Mouse (Mus musculus): ENCODE measurements at regions not wholly inside any gene's neighbourhood (a gene's known extent, or its start where the extent isn't known, plus 50 kb on each side); places are given as distances from the start of the nearest gene placed in this dataset.
A peak's percentile ranks its signal among the peaks of the same experiment; 100 is the strongest.
"Not testable (repeated sequence)": the region's sequence is repeated elsewhere in the genome, so short reads cannot be mapped to it uniquely, and the experiment has no call there.

DNA sequence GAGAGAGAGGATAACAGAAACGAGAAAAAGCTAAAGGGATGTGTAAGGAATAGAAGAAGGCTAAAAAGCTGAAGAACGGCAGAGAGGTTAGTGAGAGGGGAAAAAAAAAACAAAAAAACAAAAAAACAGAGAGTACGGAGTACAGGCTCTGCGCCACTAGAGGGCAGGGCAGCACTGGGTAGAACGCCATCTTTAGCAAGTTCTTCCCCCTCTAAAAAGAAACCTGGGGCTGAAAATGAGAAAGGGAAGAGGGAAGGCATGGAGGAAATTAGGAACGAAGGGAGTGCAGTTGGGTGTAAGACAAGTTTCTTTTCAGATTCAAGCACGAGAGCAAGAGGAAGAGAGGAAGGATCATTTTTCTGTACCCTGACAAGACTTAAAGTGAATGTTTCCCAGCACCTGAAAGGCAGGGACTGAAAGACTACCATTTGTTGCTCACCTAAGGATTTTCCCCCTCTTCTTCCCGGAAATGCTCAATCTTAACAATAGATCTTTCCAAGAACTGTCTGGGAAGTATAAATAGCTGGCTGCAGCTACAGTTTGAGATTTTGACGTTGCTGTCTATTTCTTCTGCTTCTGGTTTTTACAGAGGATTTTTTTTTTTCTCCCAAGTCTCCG, 195.6 kb downstream of the Fam198b start:
- DNase-seq, result peak; percentile 75

DNA sequence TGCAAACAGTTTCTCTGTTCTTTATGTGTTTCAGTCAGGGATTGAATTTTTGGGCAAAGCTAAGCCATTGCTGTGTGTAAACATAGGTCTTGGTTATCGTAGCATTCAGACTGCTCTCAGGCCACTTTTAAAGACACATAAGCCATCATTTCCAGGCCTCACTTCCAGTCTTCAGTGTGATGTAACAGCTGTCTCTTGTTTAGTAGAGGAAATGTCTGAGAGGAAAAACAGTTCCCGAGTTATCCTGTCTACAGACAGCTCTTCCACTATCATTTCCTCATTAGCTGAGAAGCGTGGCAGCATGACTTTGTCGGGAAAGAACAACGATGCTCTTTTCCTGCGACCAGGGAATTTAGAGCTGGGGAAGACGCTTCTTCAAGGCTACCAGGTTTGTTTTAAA, 196.9 kb downstream of the Fam198b start:
- DNase-seq, result no peak

DNA sequence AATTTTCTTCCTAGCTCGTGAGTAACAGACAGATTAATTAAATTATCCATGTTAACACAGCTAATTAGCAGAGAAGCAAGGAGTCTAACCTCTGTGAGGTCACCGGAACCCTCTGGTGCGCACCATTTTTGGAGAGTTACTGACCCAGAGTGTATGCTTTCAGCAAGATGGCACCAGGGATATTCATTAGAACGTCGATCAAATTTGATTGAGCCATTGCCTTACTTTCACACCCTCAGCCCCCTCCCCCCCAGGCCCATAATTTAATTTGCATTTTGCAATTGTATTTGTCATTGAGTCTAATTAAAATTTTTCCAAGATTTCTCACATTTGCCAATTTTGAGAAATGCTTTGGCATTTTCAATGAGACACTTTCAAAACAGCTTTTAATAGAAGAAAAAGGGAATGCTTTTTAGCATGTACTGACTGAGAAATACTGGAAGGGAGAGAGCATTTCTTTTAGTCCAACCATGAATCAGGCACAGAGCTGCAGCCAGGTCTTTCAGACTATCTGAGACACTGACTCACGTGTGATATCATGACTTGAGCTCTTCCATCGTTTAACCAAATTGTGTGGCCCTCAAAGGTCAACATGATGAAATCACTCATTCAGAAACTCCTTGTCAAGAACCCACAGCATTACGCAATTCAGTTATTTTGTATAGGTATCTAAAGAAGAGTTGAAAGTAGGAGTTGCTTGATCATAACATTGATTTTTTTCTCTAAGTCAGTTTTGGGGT, 198.6 kb downstream of the Fam198b start:
- DNase-seq, result no peak

DNA sequence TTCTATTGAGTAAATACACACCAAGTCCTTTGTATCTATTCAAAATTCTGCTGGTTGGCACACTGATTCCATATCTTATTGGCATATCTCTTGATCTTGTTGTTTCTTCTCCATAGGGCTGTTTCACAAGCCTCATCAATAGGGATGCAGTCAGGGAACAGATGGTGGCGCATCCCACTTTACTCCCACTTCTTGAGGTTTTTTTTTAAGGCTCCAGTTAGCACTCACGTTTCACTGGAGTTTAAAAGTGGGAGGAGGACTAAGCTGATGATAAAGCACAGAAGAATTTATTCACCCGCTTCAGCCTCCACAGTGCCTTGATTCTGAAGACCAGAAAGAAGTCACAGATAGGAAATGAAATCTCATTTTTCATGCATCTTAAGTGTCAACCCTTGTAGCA, 199.8 kb downstream of the Fam198b start:
- DNase-seq, result no peak

DNA sequence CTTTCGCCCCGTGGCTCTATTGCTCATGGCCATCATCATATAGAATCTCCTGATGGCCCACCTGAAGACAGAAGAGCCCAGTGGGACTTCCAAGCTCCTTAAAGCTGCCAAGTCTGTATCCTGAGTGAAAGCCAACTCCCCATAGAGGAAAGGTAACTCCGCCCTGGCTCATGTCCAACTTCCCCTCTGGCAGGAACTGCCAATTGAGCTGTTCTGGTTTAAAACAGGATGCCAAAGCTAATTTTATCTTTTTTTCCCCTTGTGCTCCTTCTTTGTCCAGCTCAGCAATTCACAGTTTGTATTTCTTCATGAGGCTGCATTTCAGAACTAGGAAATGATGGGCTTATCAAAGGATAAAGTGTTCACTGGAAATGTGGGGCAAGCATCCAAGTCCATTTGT, 215.3 kb downstream of the Fam198b start:
- peak; percentile 12 for DNase-seq

DNA sequence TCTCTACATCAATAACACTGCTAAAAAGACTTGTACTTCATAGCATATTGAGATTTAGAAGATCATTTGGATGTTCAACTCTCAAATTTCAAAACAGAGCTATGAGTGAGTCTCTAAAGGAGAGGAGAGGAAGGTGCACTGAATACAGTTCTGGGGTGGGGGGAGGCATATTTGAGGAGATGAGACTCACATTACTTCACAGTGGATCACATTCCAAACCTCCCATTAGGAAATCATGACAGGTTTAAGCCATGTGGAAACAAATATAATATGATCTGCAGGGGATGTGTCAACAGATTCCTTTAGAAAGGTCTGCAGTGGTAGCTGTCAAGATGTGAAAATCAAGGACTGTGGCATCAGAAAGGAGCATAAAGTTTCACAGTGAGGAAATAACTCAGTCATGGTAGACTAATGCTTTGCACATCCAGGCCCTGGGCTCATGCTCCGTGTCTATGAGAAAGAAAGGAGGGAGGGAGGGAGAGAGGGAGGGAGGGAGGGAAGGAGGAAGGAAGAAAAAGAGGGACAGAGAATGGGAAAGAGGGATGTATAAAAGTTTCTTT, 235.9 kb downstream of the Fam198b start:
- no peak for DNase-seq

DNA sequence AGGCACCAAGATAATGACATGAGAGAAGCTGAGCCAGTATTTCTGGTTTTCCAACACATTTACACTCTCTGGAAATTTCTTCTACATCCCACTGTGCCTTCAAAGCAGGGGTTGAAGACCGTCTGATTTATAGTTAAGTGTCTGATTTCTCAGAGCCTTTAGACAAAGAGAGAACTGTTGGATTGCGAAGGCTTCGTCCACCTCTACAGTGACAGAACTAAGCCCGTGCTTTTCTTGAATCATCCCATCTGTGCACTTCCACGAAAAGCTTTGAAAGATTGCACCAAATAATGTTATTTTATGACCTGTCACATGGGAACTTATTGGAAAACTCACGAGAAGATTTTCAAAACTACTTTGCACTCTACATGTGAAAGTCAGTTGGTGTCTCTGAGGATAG, 239.3 kb downstream of the Fam198b start:
- DNase-seq, result no peak

GRCm38 (mm10) chr3:80124621-80125020, 240.3 kb downstream of the Fam198b start:
- no peak for DNase-seq

DNA sequence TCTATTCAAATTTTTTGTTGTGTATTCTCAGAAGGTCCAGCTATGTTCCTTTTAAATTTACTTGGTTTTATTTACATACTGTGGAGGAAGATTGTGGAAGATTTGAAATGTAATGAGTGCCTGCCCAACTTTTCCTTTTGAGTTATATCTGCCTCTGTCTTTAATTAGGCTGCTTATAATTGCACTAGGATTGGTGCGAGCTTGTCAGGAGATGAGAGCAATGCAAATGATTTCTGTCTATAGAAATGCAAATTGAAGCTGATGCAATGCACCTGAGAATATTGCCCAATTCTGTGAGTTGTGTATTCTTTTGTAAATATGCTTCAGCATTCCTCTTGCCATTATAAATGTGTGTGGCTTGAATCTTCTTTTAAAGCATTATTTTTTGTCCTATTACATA, 257.4 kb downstream of the Fam198b start:
- no peak for DNase-seq

GRCm38 (mm10) chr3:80160473-80160872, 276.1 kb downstream of the Fam198b start:
- no peak for DNase-seq

DNA sequence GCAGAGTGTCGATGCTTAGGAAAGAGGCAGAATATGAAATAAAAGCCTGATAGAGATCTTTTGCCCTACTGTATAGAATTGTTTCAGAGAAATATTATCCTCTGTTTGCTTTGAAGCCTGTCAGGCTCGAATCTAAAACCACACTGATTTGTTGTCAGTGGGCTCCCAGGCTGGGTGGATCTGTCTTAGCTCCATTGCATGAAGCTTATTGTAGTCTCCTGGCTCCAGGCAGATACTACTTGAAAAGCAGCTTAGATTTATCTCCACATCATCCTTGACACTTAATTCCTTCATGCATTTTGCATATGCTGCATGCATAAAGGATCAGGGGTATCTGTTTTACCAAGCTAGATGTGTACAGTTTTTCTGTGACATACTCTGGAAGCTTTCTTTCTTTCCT, 297.4 kb downstream of the Fam198b start:
- DNase-seq, result no peak

DNA sequence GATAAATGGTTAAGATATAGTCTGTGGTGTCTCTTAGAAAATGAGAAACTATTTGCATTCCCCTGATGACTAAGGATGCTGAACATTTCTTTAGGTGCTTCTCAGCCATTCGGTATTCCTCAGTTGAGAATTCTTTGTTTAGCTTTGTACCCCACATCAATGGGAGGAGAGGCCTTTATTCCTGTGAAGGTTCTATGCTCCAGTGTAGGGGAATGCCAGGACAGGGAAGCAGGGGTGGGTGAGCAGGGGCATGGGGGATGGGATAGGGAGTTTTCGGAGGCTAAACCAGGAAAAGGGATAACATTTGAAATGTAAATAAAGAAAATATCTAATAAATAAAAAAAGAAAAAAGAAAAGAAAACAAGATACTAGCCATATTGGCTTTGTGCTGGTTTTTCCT, 297.8 kb downstream of the Fam198b start:
- DNase-seq, result not testable (repeated sequence)

DNA sequence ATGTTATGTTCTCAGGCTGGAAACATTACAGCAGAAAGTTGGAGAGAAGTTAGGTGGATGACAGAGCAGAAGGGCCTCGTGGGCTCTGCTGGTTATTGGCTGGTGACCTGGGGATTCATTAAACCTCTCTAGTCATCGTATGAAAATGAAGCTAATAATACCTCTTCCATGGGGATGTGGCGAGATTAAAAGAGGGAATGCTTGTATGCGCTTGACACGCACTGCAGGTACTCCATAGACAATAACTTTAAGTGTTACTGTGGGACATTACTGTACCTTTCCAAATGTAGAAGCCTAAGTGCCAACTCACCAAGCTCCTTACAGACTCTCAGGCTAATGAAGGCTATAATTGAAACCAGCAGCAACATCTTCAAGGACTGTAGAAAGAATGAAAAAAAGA, 303.1 kb downstream of the Fam198b start:
- no peak for DNase-seq

DNA sequence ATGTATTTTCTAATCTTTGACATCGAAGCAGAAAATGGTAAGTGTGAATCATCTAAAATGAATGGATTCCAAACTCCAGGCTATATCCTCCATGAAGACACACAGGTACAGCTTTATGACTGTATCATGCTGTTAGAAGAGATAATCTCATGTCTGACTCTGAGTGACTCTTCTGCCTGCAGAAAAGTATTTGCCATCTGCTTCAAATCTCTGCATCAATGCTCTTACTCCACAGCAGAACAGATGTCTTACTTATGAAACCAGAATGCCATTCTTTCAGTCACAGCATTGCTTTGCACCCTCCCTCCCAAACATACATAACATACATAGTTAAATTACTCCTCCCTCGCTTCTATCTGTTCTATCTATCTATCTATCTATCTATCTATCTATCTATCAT, 316.6 kb downstream of the Fam198b start:
- no peak for DNase-seq

- DNase-seq, result no peak
Measured at GRCm38 (mm10) chr3:80204821-80205220, 320.5 kb downstream of the Fam198b start.

DNA sequence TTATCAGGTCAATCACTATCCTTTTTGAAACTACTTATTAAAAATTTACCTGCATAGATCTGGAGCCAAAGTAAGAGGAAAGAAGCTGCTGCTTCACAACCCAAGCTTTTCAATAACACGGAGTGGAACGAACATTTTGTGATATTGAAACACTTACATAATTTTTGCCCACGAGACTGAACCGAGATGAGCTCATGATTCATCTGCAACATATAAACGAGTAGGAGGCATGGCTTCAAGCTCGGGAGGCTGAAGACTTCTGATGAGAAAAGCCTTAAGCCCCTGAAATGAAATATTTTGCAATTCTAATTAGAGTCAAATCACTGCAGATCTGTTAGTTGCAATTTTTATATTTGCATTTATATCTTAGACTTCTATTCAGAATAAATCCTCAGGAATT, 321.0 kb downstream of the Fam198b start:
- no peak for DNase-seq

- DNase-seq, result no peak
Measured at GRCm38 (mm10) chr3:80207022-80207421, 322.7 kb downstream of the Fam198b start.

DNA sequence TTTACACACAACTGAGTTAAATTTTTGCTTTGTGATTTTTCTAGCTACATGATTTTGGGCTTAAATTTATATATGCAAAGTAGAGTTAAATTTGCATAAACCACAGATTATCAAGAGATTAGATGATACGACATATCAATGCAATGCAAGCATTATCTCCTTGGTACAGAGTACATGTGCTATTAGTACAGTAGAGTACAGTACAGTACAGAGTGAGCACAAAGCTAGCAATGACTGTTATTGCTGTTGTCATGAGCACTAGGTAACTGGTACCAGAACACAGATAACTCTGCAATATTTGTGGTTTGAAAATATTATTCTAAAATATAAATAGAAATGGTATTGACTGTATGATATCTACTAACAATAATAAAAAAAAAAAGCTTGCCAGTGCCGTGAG, 323.7 kb downstream of the Fam198b start:
- no peak for DNase-seq

DNA sequence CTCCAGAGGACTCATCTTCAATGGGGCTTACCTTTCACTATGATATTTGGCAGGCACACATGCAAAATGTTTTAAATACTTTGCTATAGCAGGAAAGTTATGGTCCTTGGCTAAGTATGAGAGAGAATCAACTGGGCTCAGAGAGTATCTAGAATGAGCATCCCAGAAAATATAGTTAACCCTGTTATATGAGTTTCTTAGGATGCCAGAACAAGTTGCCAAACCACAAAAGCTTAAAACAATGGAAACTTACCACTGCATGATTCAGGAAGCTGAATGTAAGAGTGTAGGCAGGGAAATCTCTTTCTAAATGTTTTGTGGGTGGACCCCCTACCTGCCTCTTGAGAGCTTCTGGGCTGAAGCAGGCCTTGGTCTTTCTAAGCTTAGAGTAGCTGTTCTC, 325.3 kb downstream of the Fam198b start:
- DNase-seq, result no peak

GRCm38 (mm10) chr3:80211323-80212109, 327.2 kb downstream of the Fam198b start:
- no peak for DNase-seq

- DNase-seq, result no peak
Measured at GRCm38 (mm10) chr3:80248611-80249010, 364.3 kb downstream of the Fam198b start.

GRCm38 (mm10) chr3:80249974-80250373, 365.6 kb downstream of the Fam198b start:
- no peak for DNase-seq

DNA sequence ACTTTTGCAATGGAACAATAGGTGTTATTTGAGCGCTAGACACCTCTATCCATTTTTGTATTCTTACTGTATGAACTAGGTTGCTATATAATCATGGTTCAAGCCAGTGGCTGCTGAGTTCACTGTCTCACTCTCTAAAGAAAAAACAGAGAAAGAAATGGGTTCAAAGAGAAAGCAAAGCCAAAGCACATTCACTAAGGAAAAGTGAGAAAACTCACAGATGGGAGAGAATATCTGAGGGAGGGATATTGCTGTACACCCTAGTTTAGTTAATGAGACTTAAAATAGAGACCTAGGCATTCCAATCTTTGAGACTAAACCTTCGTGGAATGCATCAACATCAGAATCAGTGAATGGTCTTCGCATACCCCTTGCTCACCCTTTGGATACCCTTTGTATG, 371.0 kb downstream of the Fam198b start:
- no peak for DNase-seq
